Mouse (Mus musculus) embryonic facial prominence, embryonic 10.5 days (tissue): ENCODE measurements at regions not wholly inside any gene's neighbourhood (a gene's known extent, or its start where the extent isn't known, plus 50 kb on each side); places are given as distances from the start of the nearest gene placed in this dataset.

ENCODE experiments used
- DNase-seq: peaks from one replicate; pipeline ENCODE4 v3.0.0-alpha.2; 2017; ENCODE audit warnings: low spot score
- H3K27ac ChIP-seq: fragments of 300-500 bp; sonication (generic); replicated peaks from 2 replicates; pipeline ENCODE4 v1.5.1; 2016; ENCODE audit warnings: mild to moderate bottlenecking
- H3K27me3 ChIP-seq: fragments of 300-500 bp; sonication (generic); replicated peaks from 2 replicates; pipeline ENCODE4 v1.6.1; 2016; ENCODE audit warnings: low read depth, mild to moderate bottlenecking; ENCODE audit not compliant: poor library complexity, severe bottlenecking
- H3K36me3 ChIP-seq: fragments of 300-500 bp; sonication (generic); replicated peaks from 2 replicates; pipeline ENCODE4 v1.6.1; 2016; ENCODE audit warnings: mild to moderate bottlenecking, moderate library complexity
- H3K4me1 ChIP-seq: fragments of 300-500 bp; sonication (generic); 2 replicates; pipeline ENCODE4 v1.6.1; 2016
- H3K4me3 ChIP-seq: fragments of 300-500 bp; sonication (generic); 2 replicates; pipeline ENCODE4 v1.5.1; 2016; ENCODE audit warnings: mild to moderate bottlenecking, moderate library complexity
- H3K9me3 ChIP-seq: fragments of 300-500 bp; sonication (generic); 2 replicates; pipeline ENCODE4 v1.6.1; 2016; ENCODE audit warnings: mild to moderate bottlenecking
- WGBS: fragments of 180-500 bp; shearing (Covaris S2); methylation state at CpG from one replicate; pipeline ENCODE4 v1.1.7; 2016; 5-methylcytosine and 5-hydroxymethylcytosine counted together

- H3K4me3 ChIP-seq = no peak overlapping the region
- no peak for DNase-seq
- WGBS = 86% methylated on average over 2 of the region's 2 CpGs
- no peaks in the 10 kb centered on the region for H3K27me3 ChIP-seq
- no peaks in the 10 kb centered on the region for H3K36me3 ChIP-seq
- H3K27ac ChIP-seq = no peak overlapping the region
- H3K4me1 ChIP-seq = peaks cover 13% of the 10 kb centered on the region
- H3K9me3 ChIP-seq = no peaks in the 10 kb centered on the region
Observed at GRCm38 (mm10) chr3:144260886-144261285, 55.9 kb upstream of the Lmo4 start.

GRCm38 (mm10) chr3:144257714-144258517 is 52.9 kb upstream of the Lmo4 start:
- WGBS = 72% methylated on average over 6 of the region's 6 CpGs
- no peak overlapping the region for H3K4me3 ChIP-seq
- H3K4me1 ChIP-seq = peaks cover 17% of the 10 kb centered on the region
- no peaks in the 10 kb centered on the region for H3K27me3 ChIP-seq
- no peaks in the 10 kb centered on the region for H3K36me3 ChIP-seq
- no peak for DNase-seq
- 0 out of 2 replicates have a peak overlapping the region, but pooled peaks have one; percentile 10 for H3K27ac ChIP-seq
- H3K9me3 ChIP-seq = no peaks in the 10 kb centered on the region

- 79% methylated on average over 9 of the region's 9 CpGs for WGBS
- Histone ChIP-seq H3K4me3 (no peak overlapping the region), H3K4me1 (peaks cover 17% of the 10 kb centered on the region), H3K27me3 (no peaks in the 10 kb centered on the region), H3K36me3 (no peaks in the 10 kb centered on the region), H3K9me3 (no peaks in the 10 kb centered on the region), H3K27ac (no peak overlapping the region)
- no peak for DNase-seq
Observed at GRCm38 (mm10) chr3:144257196-144257595, 52.2 kb upstream of the Lmo4 start.

- WGBS = 74% methylated on average over 12 of the region's 12 CpGs
- Histone ChIP-seq H3K9me3 (no peaks in the 10 kb centered on the region), H3K27me3 (no peaks in the 10 kb centered on the region), H3K4me1 (peaks cover 17% of the 10 kb centered on the region), H3K27ac (no peak overlapping the region; the same call in 1 of the 2 replicates), H3K4me3 (no peak overlapping the region), H3K36me3 (no peaks in the 10 kb centered on the region)
- DNase-seq = no peak
Observed at GRCm38 (mm10) chr3:144255596-144256550, 50.9 kb upstream of the Lmo4 start.
